8 mouse cellular contexts compared by ENCODE assay signal in genomic region chr8:105298351-105299252, GRCm38 (mm10). TPM values are rescaled to one million over a fixed set of nuclear protein-coding genes. Genes with fewer than 3 reads are reported as not detected.
DNase-seq lines count a peak whose midpoint lies in the region; ATAC-seq and TF ChIP-seq lines count a peak whose summit lies in the region.

No protein-coding gene starts in this region.

- DNase-seq in heart, adult 2 months, result no peak
- no peak for DNase-seq in heart, postnatal 25 days (ENCODE audit: low spot score)
- peak; percentile 58 for DNase-seq in CH12.LX (ENCODE audit: extremely low read depth)
- peak; percentile 69 for DNase-seq in thymus, postnatal 4 days
- no peak for DNase-seq in frontal cortex, postnatal 14 days (ENCODE audit: low spot score in 2 of 2)

- no peaks in the 10 kb centered on the region for H3K79me2 ChIP-seq in heart, adult 2 months (replicated peaks; ENCODE audit: control insufficient read depth, insufficient read depth, low read length)
- H3K79me2 ChIP-seq in CH12.LX (replicated peaks; ENCODE audit: control insufficient read depth, extremely low read depth, insufficient read depth, poor library complexity, severe bottlenecking), result peaks cover 26% of the 10 kb centered on the region

- no peaks in the 10 kb centered on the region for H3K9me3 ChIP-seq in CH12.LX (replicated peaks; ENCODE audit: low read length)
- no peaks in the 10 kb centered on the region for H3K9me3 ChIP-seq in forebrain, embryonic 16.5 days (ENCODE audit: control insufficient read depth, low read length)
- no peaks in the 10 kb centered on the region for H3K9me3 ChIP-seq in liver, embryonic 15.5 days (replicated peaks)

- in situ Hi-C loops in CH12.LX (cut with MboI; ENCODE audit: low pct_ligation_motif_present, low pct_unique_long_range_greater_than_20kb, low sequenced_read_pairs), result no loop called here

- TF ChIP-seq EP300 in heart, adult 2 months (IDR thresholded peaks at IDR 0.05; ENCODE audit: insufficient read depth, low read depth, low read length), result no peak
- no peak for TF ChIP-seq EP300 in CH12.LX (IDR thresholded peaks at IDR 0.05; ENCODE audit: low read length)

- TF ChIP-seq POLR2A in heart, adult 2 months (IDR thresholded peaks at IDR 0.05; ENCODE audit: insufficient read depth, low read depth, low read length), result no peak
- TF ChIP-seq POLR2A in CH12.LX (IDR thresholded peaks at IDR 0.05; ENCODE audit: low read depth, low read length), result no peak

- peak overlapping the region; percentile 99 for H3K4me3 ChIP-seq in heart, adult 2 months
- peak overlapping the region; percentile 82 to 96 (median 89) for H3K4me3 ChIP-seq in CH12.LX (replicated peaks in 1 of 3; ENCODE audit: low read depth in 2 of 3, low read length in 2 of 3, poor library complexity in 1 of 3)
- peak overlapping the region; percentile 89 for H3K4me3 ChIP-seq in forebrain, embryonic 16.5 days (replicated peaks; ENCODE audit: low read length)
- peak overlapping the region; percentile 77 for H3K4me3 ChIP-seq in liver, embryonic 15.5 days (replicated peaks)

- peaks cover 4% of the 10 kb centered on the region for H3K36me3 ChIP-seq in heart, adult 2 months (ENCODE audit: control insufficient read depth, insufficient read depth, low read length)
- H3K36me3 ChIP-seq in CH12.LX (replicated peaks in 1 of 2; ENCODE audit: control insufficient read depth in 1 of 2, insufficient read depth in 1 of 2, low read length in 1 of 2), result peaks cover 33 to 48% of the 10 kb centered on the region in 2 experiments
- H3K36me3 ChIP-seq in forebrain, embryonic 16.5 days (ENCODE audit: control insufficient read depth, insufficient read depth), result peaks cover 25% of the 10 kb centered on the region
- peaks cover 50% of the 10 kb centered on the region for H3K36me3 ChIP-seq in liver, embryonic 15.5 days (replicated peaks)

- no peak for ATAC-seq in forebrain, embryonic 16.5 days
- ATAC-seq in liver, embryonic 15.5 days (ENCODE audit: insufficient read depth), result peak; percentile 10
- no peak for ATAC-seq in monocyte, adult 5-6 weeks (replicated peaks; ENCODE audit: insufficient number of reproducible peaks, low FRiP score, low TSS enrichment, poor library complexity, severe bottlenecking)

- H3K4me2 ChIP-seq in CH12.LX (ENCODE audit: insufficient read depth, low read depth, poor library complexity, severe bottlenecking), result peak overlapping the region; percentile 80
- H3K4me2 ChIP-seq in forebrain, embryonic 16.5 days (ENCODE audit: low read length), result peak overlapping the region; percentile 89
- peak overlapping the region; percentile 80 for H3K4me2 ChIP-seq in liver, embryonic 15.5 days

- 36% methylated on average over 18 of the region's 18 CpGs for WGBS in heart, adult 2 months
- WGBS in forebrain, embryonic 16.5 days, result 64% methylated on average over 18 of the region's 18 CpGs
- 18% methylated on average over 18 of the region's 18 CpGs for WGBS in liver, embryonic 15.5 days (ENCODE audit: insufficient replicate concordance)

- peaks cover 3% of the 10 kb centered on the region for H3K4me1 ChIP-seq in heart, adult 2 months (ENCODE audit: control insufficient read depth, insufficient read depth, low read length)
- H3K4me1 ChIP-seq in CH12.LX (ENCODE audit: control insufficient read depth in 1 of 2, insufficient read depth in 2 of 2), result peaks cover 10 to 66% of the 10 kb centered on the region in 2 experiments
- H3K4me1 ChIP-seq in forebrain, embryonic 16.5 days (replicated peaks; ENCODE audit: control insufficient read depth, insufficient read depth, low read length), result peaks cover 20% of the 10 kb centered on the region
- H3K4me1 ChIP-seq in liver, embryonic 15.5 days (replicated peaks), result peaks cover 72% of the 10 kb centered on the region

- TF ChIP-seq CTCF in heart, adult 2 months (IDR thresholded peaks at IDR 0.05), result no peak
- TF ChIP-seq CTCF in CH12.LX (conservative IDR thresholded peaks at IDR 0.05 in 1 of 2, IDR thresholded peaks at IDR 0.05 in 1 of 2; ENCODE audit: low read depth in 2 of 2, low read length in 2 of 2), result no peak

- peak overlapping the region; percentile 88 for H3K27ac ChIP-seq in heart, adult 2 months
- H3K27ac ChIP-seq in CH12.LX (ENCODE audit: insufficient read depth, low read depth), result peak overlapping the region; percentile 29; the same call in 1 of the 2 replicates
- no peak overlapping the region for H3K27ac ChIP-seq in forebrain, embryonic 16.5 days (ENCODE audit: low read length)
- H3K27ac ChIP-seq in liver, embryonic 15.5 days (replicated peaks), result peak overlapping the region; percentile 98

- H3K27me3 ChIP-seq in heart, adult 2 months (ENCODE audit: control insufficient read depth, insufficient read depth, low read length), result no peaks in the 10 kb centered on the region
- no peaks in the 10 kb centered on the region for H3K27me3 ChIP-seq in CH12.LX (replicated peaks)
- H3K27me3 ChIP-seq in forebrain, embryonic 16.5 days (replicated peaks; ENCODE audit: control insufficient read depth, insufficient read depth, low read length), result no peaks in the 10 kb centered on the region
- peaks cover 6% of the 10 kb centered on the region for H3K27me3 ChIP-seq in liver, embryonic 15.5 days

- intact Hi-C loops in heart, adult 2 months (cut with DNase I), result loop anchor here (10.0 kb wide), 1 partner anchor 644 kb away; no protein-coding TSS in a partner anchor
- intact Hi-C loops in heart, postnatal 25 days (cut with DNase I), result loop anchor here (2.0 to 5.0 kb wide), 2 partner anchors 26 to 49 kb away; partner anchors contain the start of genes Fhod1 and Slc9a5

- H3K9ac ChIP-seq in heart, adult 2 months (ENCODE audit: low read depth, low read length), result peak overlapping the region; percentile 96
- H3K9ac ChIP-seq in CH12.LX (ENCODE audit: insufficient read depth, low read depth), result peak overlapping the region; percentile 94
- H3K9ac ChIP-seq in forebrain, embryonic 16.5 days (replicated peaks; ENCODE audit: low read depth, low read length), result peak overlapping the region; percentile 88
- peak overlapping the region; percentile 88 for H3K9ac ChIP-seq in liver, embryonic 15.5 days

- dilution Hi-C loops in CH12.LX (cut with MboI; ENCODE audit: extremely low pct_ligation_motif_present, extremely low pct_unique_long_range_greater_than_20kb, low sequenced_read_pairs), result no loop called here

- TF ChIP-seq RAD21 in CH12.LX (IDR thresholded peaks at IDR 0.05; ENCODE audit: low read depth, low read length), result no peak

TF ChIP-seq in CH12.LX, 34 proteins besides CTCF, POLR2A, EP300 and RAD21 (continues in another document):
- TF ChIP-seq MXI1 (IDR thresholded peaks at IDR 0.05; ENCODE audit: low read depth, low read length) (peak; percentile 53), ZNF384 (IDR thresholded peaks at IDR 0.05; ENCODE audit: low read depth, low read length) (peak; percentile 59), NRF1 (IDR thresholded peaks at IDR 0.05; ENCODE audit: low read depth, low read length) (no peak)

RNA-seq across cellular contexts. Expression of gene E2f4, which starts 1.1 kb away (rescaled TPM):
- total RNA-seq in heart, adult 2 months (2021), result 10 to 100 TPM; 21.1 to 21.5 TPM
- polyA plus RNA-seq in heart, adult 2 months (2012; rRNA removed), result 61.8 and 62.8 TPM in 2 replicates
- total RNA-seq in heart, postnatal 25 days (2021), result 10 to 100 TPM; 19.8 to 21.5 TPM
- total RNA-seq in CH12.LX (2012; rRNA removed) (51.0 and 62.4 TPM in 2 replicates), CH12.LX (2014; rRNA removed) (34.1 and 39.9 TPM in 2 replicates)
- 165 and 198 TPM in 2 replicates for polyA plus RNA-seq in CH12.LX (2012; ENCODE audit: insufficient read length, low read depth)
- polyA plus RNA-seq in forebrain, embryonic 16.5 days (2015; fragmentation: Nextera tagmentation; extraction: Ambion mirVana), result 44.9 and 46.8 TPM in 2 replicates
- 197 and 211 TPM in 2 replicates for polyA plus RNA-seq in liver, embryonic 15.5 days (2015; fragmentation: Nextera tagmentation; extraction: Ambion mirVana)
- 19.7 to 52.7 TPM (median 21.0 TPM) in 3 replicates for total RNA-seq in monocyte, adult 5-6 weeks (2017)

RNA-seq across cellular contexts. Expression of gene Exoc3l, which starts 2.7 kb away (rescaled TPM):
- total RNA-seq in heart, adult 2 months (2021), result 1 to 10 TPM; 3.9 to 4.7 TPM
- polyA plus RNA-seq in heart, adult 2 months (2012; rRNA removed), result 10.5 and 11.8 TPM in 2 replicates
- total RNA-seq in heart, postnatal 25 days (2021), result 1 to 10 TPM; 4.9 to 7.1 TPM
- 10.9 and 12.5 TPM in 2 replicates for total RNA-seq in CH12.LX (2012; rRNA removed)
- total RNA-seq in CH12.LX (2014; rRNA removed), result 3.9 and 4.4 TPM in 2 replicates
- polyA plus RNA-seq in CH12.LX (2012; ENCODE audit: insufficient read length, low read depth), result 6.3 and 7.5 TPM in 2 replicates
- 12.5 and 12.9 TPM in 2 replicates for polyA plus RNA-seq in forebrain, embryonic 16.5 days (2015; fragmentation: Nextera tagmentation; extraction: Ambion mirVana)
- polyA plus RNA-seq in liver, embryonic 15.5 days (2015; fragmentation: Nextera tagmentation; extraction: Ambion mirVana), result 6.0 and 6.7 TPM in 2 replicates
- total RNA-seq in monocyte, adult 5-6 weeks (2017), result 0.43 to 0.49 TPM in 2 of 3 replicates, not detected in the other

RNA-seq across cellular contexts. Expression of gene Elmo3, which starts 6.8 kb away (rescaled TPM):
- total RNA-seq in heart, adult 2 months (2021), result under 1 TPM; 0.70 to 0.73 TPM
- polyA plus RNA-seq in heart, adult 2 months (2012; rRNA removed), result 2.8 and 3.5 TPM in 2 replicates
- total RNA-seq in heart, postnatal 25 days (2021), result under 1 TPM; 0.81 to 0.91 TPM
- 1.4 and 1.6 TPM in 2 replicates for total RNA-seq in CH12.LX (2012; rRNA removed)
- 0.72 and 0.77 TPM in 2 replicates for total RNA-seq in CH12.LX (2014; rRNA removed)
- polyA plus RNA-seq in CH12.LX (2012; ENCODE audit: insufficient read length, low read depth), result 1.3 and 2.4 TPM in 2 replicates
- 0.76 and 1.3 TPM in 2 replicates for polyA plus RNA-seq in forebrain, embryonic 16.5 days (2015; fragmentation: Nextera tagmentation; extraction: Ambion mirVana)
- 3.4 and 4.4 TPM in 2 replicates for polyA plus RNA-seq in liver, embryonic 15.5 days (2015; fragmentation: Nextera tagmentation; extraction: Ambion mirVana)
- total RNA-seq in monocyte, adult 5-6 weeks (2017), result 0.21 to 2.5 TPM (median 1.3 TPM) in 3 replicates

RNA-seq across cellular contexts. Expression of gene 4931428F04Rik, which starts 8.9 kb away (rescaled TPM):
- 1 to 10 TPM; 1.1 to 1.2 TPM for total RNA-seq in heart, adult 2 months (2021)
- polyA plus RNA-seq in heart, adult 2 months (2012; rRNA removed), result 2.1 and 3.5 TPM in 2 replicates
- total RNA-seq in heart, postnatal 25 days (2021), result 1 to 10 TPM; 1.8 to 2.0 TPM
- total RNA-seq in CH12.LX (2012; rRNA removed), result 4.7 and 4.8 TPM in 2 replicates
- total RNA-seq in CH12.LX (2014; rRNA removed), result 2.2 and 2.7 TPM in 2 replicates
- 9.1 and 9.4 TPM in 2 replicates for polyA plus RNA-seq in CH12.LX (2012; ENCODE audit: insufficient read length, low read depth)
- 110 and 125 TPM in 2 replicates for polyA plus RNA-seq in forebrain, embryonic 16.5 days (2015; fragmentation: Nextera tagmentation; extraction: Ambion mirVana)
- 0.59 and 0.68 TPM in 2 replicates for polyA plus RNA-seq in liver, embryonic 15.5 days (2015; fragmentation: Nextera tagmentation; extraction: Ambion mirVana)
- total RNA-seq in monocyte, adult 5-6 weeks (2017), result 0.64 to 1.3 TPM in 2 of 3 replicates, not detected in the other

RNA-seq across cellular contexts. Expression of gene Nol3, which starts 22.7 kb away (rescaled TPM):
- 10 to 100 TPM; 19.7 to 23.0 TPM for total RNA-seq in heart, adult 2 months (2021)
- 17.3 and 19.1 TPM in 2 replicates for polyA plus RNA-seq in heart, adult 2 months (2012; rRNA removed)
- 10 to 100 TPM; 17.2 to 20.1 TPM for total RNA-seq in heart, postnatal 25 days (2021)
- 0.34 and 0.42 TPM in 2 replicates for total RNA-seq in CH12.LX (2012; rRNA removed)
- not detected in 2 replicates for total RNA-seq in CH12.LX (2014; rRNA removed)
- 0.31 TPM in 1 of 2 replicates, not detected in the other for polyA plus RNA-seq in CH12.LX (2012; ENCODE audit: insufficient read length, low read depth)
- polyA plus RNA-seq in forebrain, embryonic 16.5 days (2015; fragmentation: Nextera tagmentation; extraction: Ambion mirVana), result 1.5 and 2.8 TPM in 2 replicates
- polyA plus RNA-seq in liver, embryonic 15.5 days (2015; fragmentation: Nextera tagmentation; extraction: Ambion mirVana), result 0.22 and 0.30 TPM in 2 replicates
- total RNA-seq in monocyte, adult 5-6 weeks (2017), result not detected in 3 replicates

Comparison
In these comparisons a context has a peak if more than half of its experiments do, and no peak if none do; other contexts are left out.
1. DNase-seq: peak in CH12.LX (single experiment) and thymus, postnatal 4 days (single experiment); none in heart, adult 2 months (0 of 2), heart, postnatal 25 days (single experiment) and frontal cortex, postnatal 14 days (0 of 2).
2. Peak in every context shown above with its lines, with median percentiles within 50 percentile points of each other: H3K4me3 ChIP-seq, H3K9ac ChIP-seq and H3K4me2 ChIP-seq.